Mouse (Mus musculus) CH12.LX (cell line): Measurements from ENCODE around the gene Hfe2.

ENCODE experiments used
- CTCF ChIP-seq, 2 experiments: IDR thresholded peaks in 1 of 2; conservative IDR thresholded peaks in 1 of 2; 2 replicates each; pipeline ENCODE4 v1.5.1; 2011 to 2012; ENCODE audit warnings: low read depth in 2 of 2, low read length in 2 of 2, improper control_type of control experiment in 1 of 2, inconsistent platforms in 1 of 2, mild to moderate bottlenecking in 1 of 2, moderate library complexity in 1 of 2
- E2F4 ChIP-seq: IDR thresholded peaks from 2 replicates; pipeline ENCODE4 v1.6.1; 2011; ENCODE audit warnings: low read depth, low read length, improper control_type of control experiment; ENCODE audit not compliant: insufficient replicate concordance
- EP300 ChIP-seq: IDR thresholded peaks from 2 replicates; pipeline ENCODE4 v1.6.1; 2011; ENCODE audit warnings: low read length, improper control_type of control experiment
- GABPA ChIP-seq: IDR thresholded peaks from 2 replicates; pipeline ENCODE4 v1.6.1; 2012; ENCODE audit warnings: low read depth, low read length, improper control_type of control experiment, inconsistent platforms; ENCODE audit not compliant: insufficient replicate concordance
- MAFK ChIP-seq: IDR thresholded peaks from 2 replicates; pipeline ENCODE4 v1.6.1; 2011; ENCODE audit warnings: low read length, improper control_type of control experiment; ENCODE audit not compliant: insufficient replicate concordance
- MAX ChIP-seq: IDR thresholded peaks from 2 replicates; pipeline ENCODE4 v1.6.1; 2011; ENCODE audit warnings: low read length, improper control_type of control experiment
- MXI1 ChIP-seq: IDR thresholded peaks from 2 replicates; pipeline ENCODE4 v1.6.1; 2011; ENCODE audit warnings: mild to moderate bottlenecking, low read depth, low read length, improper control_type of control experiment

- TF ChIP-seq CTCF (conservative IDR thresholded peaks at IDR 0.05 in 1 of 2, IDR thresholded peaks at IDR 0.05 in 1 of 2; ENCODE audit: low read depth in 2 of 2, low read length in 2 of 2): no peak
- TF ChIP-seq MXI1: no peak
- TF ChIP-seq MAFK: no peak
- TF ChIP-seq GABPA: no peak
- no peak for TF ChIP-seq EP300
- no peak for TF ChIP-seq MAX
- no peak for TF ChIP-seq E2F4
Measured at GRCm38 (mm10) chr3:96494912-96495311, 30.1 kb upstream of the Hfe2 start.
